Mouse (Mus musculus): ENCODE measurements around the gene Arhgap24.

Arhgap24 gene

GRCm38 (mm10) chr5:102502333-102502732, 21.1 kb downstream of the Arhgap24 start:
- no peak for DNase-seq

- DNase-seq, result no peak
These were observed 21.9 kb downstream of the Arhgap24 start for GRCm38 (mm10) chr5:102503066-102503465.

DNA sequence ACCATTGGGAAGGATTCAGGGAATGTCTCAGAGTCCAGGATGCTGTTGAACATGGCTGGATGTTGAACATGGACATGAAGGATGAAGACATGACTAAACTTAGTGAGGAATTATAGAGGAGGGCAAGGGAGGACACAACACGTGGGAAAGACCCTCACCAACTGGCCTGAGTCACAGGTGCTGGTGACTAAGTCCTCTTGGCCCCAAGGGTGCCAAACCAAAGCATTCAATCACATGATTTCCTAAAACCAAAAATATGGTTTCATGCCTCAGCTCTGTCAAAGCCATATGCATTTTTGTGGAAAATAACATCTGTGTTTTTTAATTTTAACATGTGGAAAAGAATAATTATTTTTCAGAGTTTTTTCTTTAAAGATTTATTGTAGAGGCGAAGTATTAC, 22.7 kb downstream of the Arhgap24 start:
- DNase-seq, result no peak

- no peak for DNase-seq
These were observed 23.4 kb downstream of the Arhgap24 start for GRCm38 (mm10) chr5:102504557-102504956.

DNA sequence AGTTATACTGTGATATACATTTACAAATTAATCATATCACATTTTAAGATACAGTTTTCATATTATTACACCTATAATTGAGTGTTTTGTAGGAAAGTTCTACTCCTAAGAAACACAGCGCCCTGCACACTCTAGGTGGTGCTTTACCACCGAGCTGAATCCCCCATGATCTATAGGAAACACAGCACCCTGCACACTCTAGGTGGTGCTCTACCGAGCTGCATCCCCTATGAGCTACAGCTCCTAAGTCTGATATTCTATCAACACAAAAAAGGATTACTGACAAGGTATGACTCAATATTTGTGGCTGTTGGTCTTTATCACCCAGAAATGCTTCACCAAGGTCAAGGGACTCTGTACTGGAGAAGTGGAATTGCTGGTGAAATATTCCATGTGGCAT, 27.0 kb downstream of the Arhgap24 start:
- DNase-seq, result no peak

DNA sequence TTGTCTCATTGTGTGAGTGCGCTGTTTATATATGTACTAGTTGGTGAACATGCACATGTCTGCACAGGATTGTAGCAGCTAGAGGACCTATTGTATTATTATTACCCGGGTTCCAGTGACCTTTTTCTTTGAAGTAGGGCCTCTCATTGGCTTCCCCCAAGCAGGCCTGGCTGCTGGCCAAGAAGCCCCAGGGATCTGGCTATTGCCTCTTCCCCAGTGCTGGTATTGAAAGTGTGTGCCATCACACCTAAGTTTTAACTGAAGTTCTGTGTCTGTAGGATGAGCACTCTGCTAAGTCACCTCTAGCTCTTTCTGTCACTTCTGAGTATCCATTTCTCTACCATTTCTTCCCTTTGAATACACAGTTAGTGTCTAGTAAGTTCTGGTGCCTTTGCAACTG, 28.2 kb downstream of the Arhgap24 start:
- no peak for DNase-seq

DNA sequence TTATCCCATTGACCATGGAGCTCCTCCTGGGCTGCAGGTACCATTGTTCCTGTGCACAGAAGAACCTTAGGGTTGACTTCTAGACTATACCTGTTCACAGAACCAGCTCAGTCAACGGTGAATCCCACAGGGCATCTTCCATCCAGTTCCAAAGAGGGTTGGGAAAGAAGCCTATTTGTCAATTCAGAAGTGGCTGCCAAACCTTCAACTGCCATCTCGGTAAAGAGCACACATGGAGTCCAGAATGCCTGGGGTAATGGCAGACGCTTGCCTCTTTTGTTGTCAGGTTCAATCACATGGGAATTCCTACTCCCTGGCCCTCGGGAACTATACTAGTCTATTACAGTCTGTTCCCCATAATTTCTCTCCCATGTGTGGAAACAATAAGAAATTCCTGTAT, 30.5 kb downstream of the Arhgap24 start:
- no peak for DNase-seq

- DNase-seq, result no peak
These were observed 34.3 kb downstream of the Arhgap24 start for GRCm38 (mm10) chr5:102515496-102515895.

DNA sequence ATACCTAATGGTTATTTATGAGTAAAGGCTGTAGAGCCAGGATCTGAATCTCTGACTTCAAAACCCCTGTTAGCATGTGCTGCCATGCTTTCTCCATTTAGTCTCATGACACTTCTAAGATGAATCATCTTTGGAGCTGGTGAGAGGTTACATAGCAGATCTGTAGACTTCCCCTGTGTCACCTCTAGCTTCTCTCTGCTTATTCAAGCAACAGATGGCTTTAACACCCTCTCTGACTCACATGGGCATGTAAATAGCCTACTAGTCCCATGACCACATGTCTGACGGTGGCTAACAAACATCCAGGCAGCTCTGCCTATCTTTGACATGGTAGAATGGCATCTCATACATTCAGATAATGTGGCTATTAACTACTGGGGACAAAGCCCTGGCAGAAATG, 39.3 kb downstream of the Arhgap24 start:
- DNase-seq, result no peak

DNA sequence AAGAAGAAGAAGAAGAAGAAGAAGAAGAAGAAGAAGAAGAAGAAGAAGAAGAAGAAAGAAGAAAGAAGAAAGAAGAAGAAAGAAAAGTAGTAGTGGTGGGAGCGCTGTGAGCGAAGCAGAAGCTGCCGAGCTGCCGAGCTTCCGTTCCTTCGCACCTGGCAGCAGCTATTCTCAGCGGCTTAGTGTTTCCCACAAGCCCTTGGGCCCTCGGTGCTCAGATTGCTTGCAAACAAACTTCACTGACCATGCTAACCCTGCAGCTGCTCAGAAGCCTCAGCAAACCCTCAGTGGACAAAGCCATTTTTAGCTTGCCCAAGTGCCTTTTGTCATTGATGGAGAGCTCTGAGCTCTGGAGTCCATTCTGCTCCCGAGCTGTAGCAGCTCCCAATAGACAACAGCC, 54.1 kb downstream of the Arhgap24 start:
- DNase-seq, result no peak

- no peak for DNase-seq
These were observed 56.6 kb downstream of the Arhgap24 start for GRCm38 (mm10) chr5:102537819-102538218.

GRCm38 (mm10) chr5:102546296-102546695, 65.1 kb downstream of the Arhgap24 start:
- DNase-seq, result no peak

DNA sequence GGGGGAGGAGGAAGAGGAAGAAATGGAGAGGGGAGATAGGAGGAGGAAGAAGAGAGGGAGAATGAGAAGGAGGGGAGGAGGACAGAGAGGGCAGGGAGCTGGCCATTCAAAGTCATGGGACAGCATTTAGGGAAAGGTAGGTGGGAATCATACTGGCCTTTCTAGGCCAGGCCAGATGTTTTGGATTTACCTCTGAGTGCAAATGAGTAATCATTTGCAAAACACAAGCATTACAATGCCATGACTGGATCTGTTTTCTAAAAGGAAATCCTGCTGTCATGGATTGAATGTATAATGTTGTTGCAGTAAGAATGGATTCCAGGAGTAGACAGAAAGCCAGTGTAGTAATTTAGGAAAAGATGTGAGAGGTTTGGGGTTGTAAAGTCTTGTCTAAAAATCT, 66.6 kb downstream of the Arhgap24 start:
- DNase-seq, result no peak

DNA sequence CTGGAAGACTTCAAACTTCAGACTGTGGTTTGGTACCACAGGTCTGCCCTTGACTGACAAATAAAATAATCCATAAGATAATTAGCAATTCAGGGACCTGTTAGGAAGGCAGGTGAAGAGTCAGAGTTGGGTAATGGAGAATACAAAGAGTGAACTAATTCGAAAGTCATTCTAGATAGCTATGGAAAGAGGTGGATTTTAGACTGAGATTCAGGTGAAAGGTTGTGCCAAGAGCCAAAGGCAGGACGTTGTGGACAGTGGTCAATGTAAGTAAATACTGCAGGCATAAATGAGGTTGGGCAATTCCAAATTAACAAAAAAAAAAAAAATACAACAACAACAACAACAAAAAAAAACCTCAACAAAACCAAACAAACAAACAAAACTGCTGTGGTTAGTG, 67.2 kb downstream of the Arhgap24 start:
- no peak for DNase-seq

DNA sequence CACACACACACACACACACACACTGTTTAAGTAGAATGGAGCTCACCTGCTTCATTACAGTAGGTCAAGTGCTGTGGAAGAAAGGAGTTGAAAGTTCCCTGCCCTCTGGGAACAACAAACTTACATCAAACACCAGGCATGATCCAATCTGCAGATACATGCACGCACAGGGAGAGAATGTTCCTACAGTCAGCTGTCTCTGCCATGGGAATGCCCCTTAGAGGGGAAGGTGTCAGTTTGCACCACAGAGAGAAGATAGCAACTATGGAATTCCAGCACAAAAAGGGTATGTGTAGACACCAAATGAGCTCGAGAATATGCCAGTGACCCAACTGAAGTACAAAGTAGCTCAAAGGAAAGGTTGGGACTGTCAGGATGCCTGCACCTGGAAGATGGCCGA, 69.0 kb downstream of the Arhgap24 start:
- no peak for DNase-seq

DNA sequence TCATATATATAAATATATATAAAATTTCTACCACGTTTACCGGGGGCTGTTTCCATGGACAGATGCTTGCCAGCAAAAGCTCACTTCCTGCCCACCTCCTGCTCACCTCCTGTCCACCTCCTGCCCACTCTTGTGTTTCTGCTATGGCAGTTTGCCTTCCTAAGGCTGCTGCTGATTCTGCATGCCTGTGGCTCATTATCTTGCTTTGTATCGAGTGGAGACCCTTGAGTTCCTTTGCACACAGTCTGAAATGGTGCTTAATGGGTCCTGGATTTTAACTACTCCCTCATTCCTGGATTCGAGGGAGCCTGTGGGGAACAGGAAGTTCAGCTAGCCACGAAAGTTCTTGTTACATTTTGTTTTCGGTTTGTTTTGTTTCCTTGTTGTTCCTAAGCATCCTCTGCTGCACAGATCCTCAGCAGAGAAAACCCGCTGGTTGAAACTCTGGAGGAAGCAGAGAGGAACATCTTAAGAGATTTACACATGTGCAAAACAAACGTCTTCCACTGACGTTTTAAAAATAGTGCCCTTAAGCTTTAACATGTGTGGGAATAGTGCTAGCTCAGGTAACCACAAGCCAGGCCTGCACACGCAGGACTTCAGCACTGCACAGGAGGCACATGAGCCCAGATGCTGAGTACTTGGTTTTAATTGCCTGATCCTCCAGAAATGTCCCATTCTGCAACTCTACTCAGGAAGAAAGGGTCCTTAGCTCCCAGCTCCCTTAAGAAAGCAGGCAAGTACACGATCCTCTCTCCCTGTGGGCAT, 69.9 kb downstream of the Arhgap24 start:
- DNase-seq, result no peak

GRCm38 (mm10) chr5:102552533-102552932, 71.3 kb downstream of the Arhgap24 start:
- DNase-seq, result no peak

GRCm38 (mm10) chr5:102555958-102556357, 74.8 kb downstream of the Arhgap24 start:
- no peak for DNase-seq

- no peak for DNase-seq
These were observed 79.1 kb downstream of the Arhgap24 start for GRCm38 (mm10) chr5:102560270-102560669.

- DNase-seq, result no peak
These were observed 82.8 kb downstream of the Arhgap24 start for GRCm38 (mm10) chr5:102563971-102564370.

DNA sequence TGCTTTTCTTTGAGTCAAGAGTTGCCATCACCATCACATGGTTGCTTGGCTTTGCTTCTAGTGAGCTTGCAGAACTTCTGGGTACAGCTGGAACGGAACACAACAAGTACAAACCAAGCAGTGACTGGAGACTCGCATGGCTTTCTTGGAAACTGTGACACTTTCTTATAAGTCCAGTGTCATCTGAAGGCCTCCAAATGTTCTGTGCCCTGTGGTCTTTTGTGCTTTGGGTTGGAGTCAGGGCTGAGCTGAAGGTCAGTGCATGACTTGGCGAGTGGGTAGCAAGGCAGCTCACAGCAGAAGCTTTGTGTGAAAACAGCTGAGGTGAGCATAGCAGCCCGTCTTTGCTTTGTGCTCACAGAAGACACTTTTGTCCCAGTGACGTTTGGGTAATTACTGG, 87.6 kb downstream of the Arhgap24 start:
- DNase-seq, result no peak

DNA sequence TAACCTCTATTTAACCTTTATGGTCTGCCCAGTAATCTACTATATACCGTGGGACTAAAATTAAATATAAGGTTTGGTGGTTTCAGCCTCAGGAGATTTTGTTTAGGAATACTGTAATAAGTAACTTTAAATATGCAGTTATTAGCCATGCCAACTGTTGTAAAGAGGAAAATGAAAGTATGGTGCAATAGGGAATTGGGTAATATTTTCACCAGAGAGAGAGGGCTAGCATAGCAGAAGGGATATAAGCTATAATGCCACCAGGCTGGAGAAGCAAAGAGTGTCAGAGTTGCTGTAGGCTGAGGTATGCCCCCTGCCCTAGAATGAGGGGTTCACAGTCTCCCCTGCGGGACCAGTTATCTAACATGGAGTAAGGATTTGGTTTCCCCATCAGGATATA, 90.3 kb downstream of the Arhgap24 start:
- DNase-seq, result no peak

GRCm38 (mm10) chr5:102576750-102577149, 95.6 kb downstream of the Arhgap24 start:
- no peak for DNase-seq

GRCm38 (mm10) chr5:102577729-102578128, 96.5 kb downstream of the Arhgap24 start:
- no peak for DNase-seq

GRCm38 (mm10) chr5:102578431-102578830, 97.2 kb downstream of the Arhgap24 start:
- no peak for DNase-seq
